Mouse (Mus musculus): ENCODE measurements at regions not wholly inside any gene's neighbourhood (a gene's known extent, or its start where the extent isn't known, plus 50 kb on each side); places are given as distances from the start of the nearest gene placed in this dataset.

DNA sequence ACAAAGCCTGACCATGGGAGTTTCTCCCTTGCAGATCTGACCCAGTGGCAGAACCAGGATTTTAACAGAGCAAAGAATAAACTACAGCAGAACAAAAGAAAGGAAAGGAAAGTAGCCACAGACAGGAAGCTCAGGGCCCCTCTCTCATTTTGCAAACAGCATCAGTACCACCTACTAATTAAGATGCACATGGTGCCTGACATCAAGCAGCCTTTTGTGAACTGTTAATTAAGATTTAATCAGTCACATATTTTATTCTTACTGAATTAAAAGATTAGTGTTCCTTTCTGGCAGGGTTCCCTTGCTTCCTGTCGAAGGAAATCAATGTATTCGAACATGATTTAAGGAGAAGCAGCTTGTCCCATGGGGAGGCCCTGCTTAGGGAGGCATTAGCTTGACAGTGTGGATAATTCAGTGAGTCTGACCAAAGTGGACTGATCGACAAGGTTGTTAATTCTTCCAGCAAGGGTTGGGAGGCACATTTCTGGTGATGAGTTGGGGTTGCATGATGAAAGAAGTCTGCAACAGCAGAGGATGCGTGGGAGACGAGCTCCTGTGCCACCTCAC lies 156.1 kb upstream of the Eef2kmt start:
- WGBS, result 67% methylated on average over 5 of the region's 5 CpGs
- H3K27me3 ChIP-seq (ENCODE audit: control insufficient read depth, insufficient read depth, low read length), result no peaks in the 10 kb centered on the region; the same call in 1 of the 2 replicates
- H3K27ac ChIP-seq (ENCODE audit: insufficient read depth, low read depth, low read length), result no peak overlapping the region
- H3K36me3 ChIP-seq (ENCODE audit: control insufficient read depth, insufficient read depth, low read length), result no peaks in the 10 kb centered on the region
- H3K4me1 ChIP-seq (ENCODE audit: control insufficient read depth, insufficient read depth, insufficient read length, low read length), result no peaks in the 10 kb centered on the region
- H3K4me3 ChIP-seq (ENCODE audit: low read depth, low read length), result no peak overlapping the region
- no peak for TF ChIP-seq CTCF (IDR thresholded peaks at IDR 0.05; ENCODE audit: extremely low read depth, insufficient read length, insufficient replicate concordance, low read depth, low read length)
- no peak for TF ChIP-seq POLR2A (IDR thresholded peaks at IDR 0.05; ENCODE audit: low read depth, low read length)

- 3% methylated on average over 11 of the region's 11 CpGs for WGBS
- no peak overlapping the region for H3K27ac ChIP-seq (ENCODE audit: insufficient read depth, low read depth, low read length)
- H3K4me1 ChIP-seq (ENCODE audit: control insufficient read depth, insufficient read depth, insufficient read length, low read length), result no peaks in the 10 kb centered on the region
- H3K36me3 ChIP-seq (ENCODE audit: control insufficient read depth, insufficient read depth, low read length), result no peaks in the 10 kb centered on the region
- no peaks in the 10 kb centered on the region for H3K27me3 ChIP-seq (ENCODE audit: control insufficient read depth, insufficient read depth, low read length)
- H3K4me3 ChIP-seq (ENCODE audit: low read depth, low read length), result no peak overlapping the region
- TF ChIP-seq CTCF (IDR thresholded peaks at IDR 0.05; ENCODE audit: extremely low read depth, insufficient read length, insufficient replicate concordance, low read depth, low read length) (peak; percentile 85), POLR2A (IDR thresholded peaks at IDR 0.05; ENCODE audit: low read depth, low read length) (no peak)
Measured at GRCm38 (mm10) chr16:5406711-5407110, 150.9 kb upstream of the Eef2kmt start.

DNA sequence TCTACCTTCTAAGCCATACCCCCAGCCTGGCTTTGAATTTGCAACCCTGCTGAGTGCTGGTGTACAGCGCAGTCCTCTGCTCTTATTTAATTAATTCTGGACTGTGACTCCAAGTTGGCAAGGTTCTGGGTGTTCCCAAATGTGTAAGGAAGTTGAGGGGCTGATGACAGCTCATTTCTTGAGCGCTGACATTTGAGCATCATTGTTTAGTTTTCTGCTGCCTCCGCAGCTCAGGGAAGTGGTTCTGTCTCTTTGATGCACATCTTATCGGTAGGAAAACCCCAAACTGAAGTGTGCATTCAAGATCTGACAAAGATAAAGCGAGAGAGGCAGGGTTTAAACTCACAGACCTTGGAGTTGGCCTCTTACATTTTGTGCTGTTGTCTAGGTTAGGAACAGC lies 137.6 kb upstream of the Eef2kmt start:
- H3K27ac ChIP-seq (ENCODE audit: insufficient read depth, low read depth, low read length), result 0 out of 2 replicates have a peak overlapping the region, but pooled peaks have one; percentile 15
- H3K27me3 ChIP-seq (ENCODE audit: control insufficient read depth, insufficient read depth, low read length), result no peaks in the 10 kb centered on the region
- no peaks in the 10 kb centered on the region for H3K36me3 ChIP-seq (ENCODE audit: control insufficient read depth, insufficient read depth, low read length)
- WGBS, result 73% methylated on average over 5 of the region's 5 CpGs
- no peaks in the 10 kb centered on the region for H3K4me1 ChIP-seq (ENCODE audit: control insufficient read depth, insufficient read depth, insufficient read length, low read length)
- TF ChIP-seq CTCF (IDR thresholded peaks at IDR 0.05; ENCODE audit: extremely low read depth, insufficient read length, insufficient replicate concordance, low read depth, low read length) (no peak), POLR2A (IDR thresholded peaks at IDR 0.05; ENCODE audit: low read depth, low read length) (no peak)
- no peak overlapping the region for H3K4me3 ChIP-seq (ENCODE audit: low read depth, low read length)

DNA sequence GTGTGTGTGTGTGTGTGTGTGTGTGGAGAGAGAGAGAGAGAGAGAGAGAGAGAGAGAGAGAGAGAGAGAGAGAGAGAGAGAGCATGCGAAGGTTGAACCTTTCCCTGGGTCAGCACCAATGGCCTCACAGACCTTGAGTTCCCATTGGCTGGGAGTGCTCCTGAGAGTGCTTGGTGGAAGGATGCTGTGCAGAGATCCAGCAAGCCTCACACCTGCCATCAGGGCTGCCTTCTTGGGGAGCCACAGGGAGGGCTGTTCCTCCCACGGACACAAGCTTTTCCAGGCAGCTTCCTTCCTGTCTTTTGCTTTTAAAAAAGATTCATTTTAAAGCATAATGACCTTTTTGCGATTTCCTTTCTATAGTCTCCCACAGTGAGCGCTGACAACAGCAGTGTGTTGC lies 127.1 kb upstream of the Eef2kmt start:
- no peaks in the 10 kb centered on the region for H3K36me3 ChIP-seq (ENCODE audit: control insufficient read depth, insufficient read depth, low read length)
- H3K4me3 ChIP-seq (ENCODE audit: low read depth, low read length), result no peak overlapping the region
- H3K27ac ChIP-seq (ENCODE audit: insufficient read depth, low read depth, low read length), result no peak overlapping the region
- H3K27me3 ChIP-seq (ENCODE audit: control insufficient read depth, insufficient read depth, low read length), result no peaks in the 10 kb centered on the region
- no peak for TF ChIP-seq CTCF (IDR thresholded peaks at IDR 0.05; ENCODE audit: extremely low read depth, insufficient read length, insufficient replicate concordance, low read depth, low read length)
- TF ChIP-seq POLR2A (IDR thresholded peaks at IDR 0.05; ENCODE audit: low read depth, low read length), result no peak
- WGBS, result 57% methylated on average over 4 of the region's 4 CpGs
- H3K4me1 ChIP-seq (ENCODE audit: control insufficient read depth, insufficient read depth, insufficient read length, low read length), result no peaks in the 10 kb centered on the region

DNA sequence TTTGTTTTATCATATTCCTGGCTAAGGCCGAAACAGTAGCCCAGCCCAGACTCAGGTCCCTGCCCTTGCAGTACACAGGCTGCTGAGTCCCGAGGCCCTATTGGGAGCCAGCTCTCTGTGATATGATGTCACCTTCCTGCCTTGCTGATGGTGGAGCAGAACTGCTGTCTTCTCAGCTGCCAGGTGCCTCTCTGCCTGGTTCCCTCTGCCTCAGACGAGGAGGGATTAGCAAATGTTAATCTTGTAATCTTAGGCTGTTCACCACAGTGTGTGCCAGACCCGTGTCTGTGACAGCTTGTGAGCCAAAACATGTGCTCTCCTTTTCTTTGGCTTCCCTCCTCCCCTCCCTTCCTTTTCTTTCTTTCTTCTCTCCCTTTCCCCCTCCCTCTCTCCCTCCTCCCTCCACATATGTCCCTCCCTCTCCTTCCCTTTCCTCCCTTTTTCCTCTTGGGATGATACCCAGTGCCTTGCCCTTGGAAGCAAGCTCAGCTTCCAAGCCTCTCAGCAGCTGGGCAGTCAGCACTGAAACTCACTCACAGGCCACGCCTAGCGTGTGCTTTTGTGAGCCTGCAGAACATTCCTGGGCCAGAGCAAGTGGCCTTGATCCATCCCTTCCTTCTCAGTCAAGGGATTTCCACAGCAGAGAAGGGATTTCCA lies 126.6 kb upstream of the Eef2kmt start:
- Histone ChIP-seq H3K27ac (ENCODE audit: insufficient read depth, low read depth, low read length) (no peak overlapping the region), H3K4me1 (ENCODE audit: control insufficient read depth, insufficient read depth, insufficient read length, low read length) (no peaks in the 10 kb centered on the region), H3K4me3 (ENCODE audit: low read depth, low read length) (no peak overlapping the region), H3K27me3 (ENCODE audit: control insufficient read depth, insufficient read depth, low read length) (no peaks in the 10 kb centered on the region), H3K36me3 (ENCODE audit: control insufficient read depth, insufficient read depth, low read length) (no peaks in the 10 kb centered on the region)
- 26% methylated on average over 6 of the region's 6 CpGs for WGBS
- TF ChIP-seq POLR2A (IDR thresholded peaks at IDR 0.05; ENCODE audit: low read depth, low read length) (no peak), CTCF (IDR thresholded peaks at IDR 0.05; ENCODE audit: extremely low read depth, insufficient read length, insufficient replicate concordance, low read depth, low read length) (no peak)

DNA sequence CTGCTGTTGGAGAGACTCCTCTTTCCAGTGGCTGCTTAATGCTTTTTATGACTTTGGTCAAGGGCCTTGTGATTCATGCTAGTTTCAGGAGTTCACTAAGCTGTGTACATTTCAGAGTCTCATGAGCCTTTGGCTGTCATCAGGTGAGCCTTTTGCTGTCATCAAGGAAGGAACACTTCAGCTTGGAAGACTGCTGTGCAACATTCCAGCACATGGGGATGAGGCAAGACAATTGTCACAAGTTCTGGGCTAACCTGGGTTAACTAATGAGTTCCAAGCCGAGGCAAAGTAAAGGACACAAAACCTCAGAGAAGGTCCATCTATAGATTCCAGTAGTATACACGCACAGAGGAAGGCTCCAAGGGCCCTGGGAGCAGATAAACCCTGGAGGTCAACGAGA lies 124.8 kb upstream of the Eef2kmt start:
- 52% methylated on average over 3 of the region's 3 CpGs for WGBS
- Histone ChIP-seq H3K4me1 (ENCODE audit: control insufficient read depth, insufficient read depth, insufficient read length, low read length) (no peaks in the 10 kb centered on the region), H3K27me3 (ENCODE audit: control insufficient read depth, insufficient read depth, low read length) (no peaks in the 10 kb centered on the region), H3K36me3 (ENCODE audit: control insufficient read depth, insufficient read depth, low read length) (no peaks in the 10 kb centered on the region), H3K4me3 (ENCODE audit: low read depth, low read length) (no peak overlapping the region), H3K27ac (ENCODE audit: insufficient read depth, low read depth, low read length) (no peak overlapping the region)
- TF ChIP-seq CTCF (IDR thresholded peaks at IDR 0.05; ENCODE audit: extremely low read depth, insufficient read length, insufficient replicate concordance, low read depth, low read length) (no peak), POLR2A (IDR thresholded peaks at IDR 0.05; ENCODE audit: low read depth, low read length) (no peak)

DNA sequence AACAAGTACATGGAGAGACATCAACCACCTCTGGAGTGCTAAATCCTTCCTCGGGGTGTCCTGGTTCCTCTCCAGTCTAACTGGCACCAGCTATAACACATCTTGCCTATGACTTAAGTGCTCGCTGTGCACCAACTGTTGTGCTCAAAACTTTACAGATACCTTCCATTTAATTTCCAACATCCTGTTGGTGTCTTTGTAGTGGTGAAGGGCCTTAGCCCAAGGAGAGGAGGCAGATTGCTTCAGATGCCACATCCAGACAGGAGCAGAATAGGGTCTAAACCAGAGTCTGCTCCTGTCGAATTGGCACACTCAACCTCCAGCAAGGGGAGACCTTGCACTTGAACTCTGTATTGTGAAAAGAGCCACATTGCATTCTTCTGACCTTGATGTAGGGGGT lies 121.2 kb upstream of the Eef2kmt start:
- 84% methylated on average over 3 of the region's 3 CpGs for WGBS
- TF ChIP-seq POLR2A (IDR thresholded peaks at IDR 0.05; ENCODE audit: low read depth, low read length) (no peak), CTCF (IDR thresholded peaks at IDR 0.05; ENCODE audit: extremely low read depth, insufficient read length, insufficient replicate concordance, low read depth, low read length) (no peak)
- Histone ChIP-seq H3K4me1 (ENCODE audit: control insufficient read depth, insufficient read depth, insufficient read length, low read length) (no peaks in the 10 kb centered on the region), H3K27me3 (ENCODE audit: control insufficient read depth, insufficient read depth, low read length) (no peaks in the 10 kb centered on the region), H3K27ac (ENCODE audit: insufficient read depth, low read depth, low read length) (no peak overlapping the region), H3K36me3 (ENCODE audit: control insufficient read depth, insufficient read depth, low read length) (no peaks in the 10 kb centered on the region), H3K4me3 (ENCODE audit: low read depth, low read length) (no peak overlapping the region)
